Mouse (Mus musculus) liver, embryonic 16.5 days (tissue): Measurements from ENCODE around the gene Usp16. TPM values are rescaled to one million over a fixed set of nuclear protein-coding genes. Genes with fewer than 3 reads are reported as not detected.

ENCODE experiments used
- ATAC-seq: fragments of 200-750 bp; cut with Nextera tagmentation; 2 replicates; pipeline ENCODE4 v1.8.0; 2017; ENCODE audit warnings: low read depth, mild to moderate bottlenecking, moderate number of reproducible peaks, moderate library complexity
- H3K27ac ChIP-seq: fragments of 300-500 bp; sonication (generic); 2 replicates; pipeline ENCODE4 v1.5.1; 2014; ENCODE audit warnings: mild to moderate bottlenecking, low read length
- H3K27me3 ChIP-seq: fragments of 300-500 bp; sonication (generic); 2 replicates; pipeline ENCODE4 v1.6.1; 2014; ENCODE audit warnings: low read depth, low read length, mixed read lengths; ENCODE audit not compliant: control insufficient read depth, insufficient read depth
- H3K36me3 ChIP-seq: fragments of 300-500 bp; sonication (generic); 2 replicates; pipeline ENCODE4 v1.6.1; 2014; ENCODE audit warnings: mild to moderate bottlenecking; ENCODE audit not compliant: control insufficient read depth, insufficient read depth
- H3K4me1 ChIP-seq: fragments of 300-500 bp; sonication (generic); 2 replicates; pipeline ENCODE4 v1.6.1; 2014; ENCODE audit warnings: low read depth, low read length, mixed read lengths; ENCODE audit not compliant: control insufficient read depth
- H3K4me2 ChIP-seq: fragments of 300-500 bp; sonication (generic); 2 replicates; pipeline ENCODE4 v1.6.1; 2014; ENCODE audit warnings: low read depth, low read length, mixed read lengths
- H3K4me3 ChIP-seq: fragments of 300-500 bp; sonication (generic); 2 replicates; pipeline ENCODE4 v1.5.1; 2014; ENCODE audit warnings: low read depth, mild to moderate bottlenecking, low read length
- H3K9ac ChIP-seq: fragments of 300-500 bp; sonication (generic); 2 replicates; pipeline ENCODE4 v1.6.1; 2014; ENCODE audit warnings: low read depth, low read length
- H3K9me3 ChIP-seq: fragments of 300-500 bp; sonication (generic); replicated peaks from 2 replicates; pipeline ENCODE4 v1.6.1; 2016; ENCODE audit warnings: low read length; ENCODE audit not compliant: control insufficient read depth
- WGBS: fragments of 180-500 bp; shearing (Covaris S2); extraction: QIAGEN DNeasy Blood & Tissue Kit; methylation state at CpG from one replicate; pipeline ENCODE4 v1.1.7; 2014; ENCODE audit not compliant: insufficient replicate concordance; 5-methylcytosine and 5-hydroxymethylcytosine counted together
- polyA plus RNA-seq: library from polyadenylated mRNA; unstranded; fragments of >200 nt; fragmentation: Nextera tagmentation; extraction: Ambion mirVana; gene quantifications from 2 replicates; pipeline ENCODE4 v1.2.1, GENCODE M21; 2015

The Usp16 gene
- polyA plus RNA-seq, 1 experiment from 2014 or later: 15.7 TPM

DNA sequence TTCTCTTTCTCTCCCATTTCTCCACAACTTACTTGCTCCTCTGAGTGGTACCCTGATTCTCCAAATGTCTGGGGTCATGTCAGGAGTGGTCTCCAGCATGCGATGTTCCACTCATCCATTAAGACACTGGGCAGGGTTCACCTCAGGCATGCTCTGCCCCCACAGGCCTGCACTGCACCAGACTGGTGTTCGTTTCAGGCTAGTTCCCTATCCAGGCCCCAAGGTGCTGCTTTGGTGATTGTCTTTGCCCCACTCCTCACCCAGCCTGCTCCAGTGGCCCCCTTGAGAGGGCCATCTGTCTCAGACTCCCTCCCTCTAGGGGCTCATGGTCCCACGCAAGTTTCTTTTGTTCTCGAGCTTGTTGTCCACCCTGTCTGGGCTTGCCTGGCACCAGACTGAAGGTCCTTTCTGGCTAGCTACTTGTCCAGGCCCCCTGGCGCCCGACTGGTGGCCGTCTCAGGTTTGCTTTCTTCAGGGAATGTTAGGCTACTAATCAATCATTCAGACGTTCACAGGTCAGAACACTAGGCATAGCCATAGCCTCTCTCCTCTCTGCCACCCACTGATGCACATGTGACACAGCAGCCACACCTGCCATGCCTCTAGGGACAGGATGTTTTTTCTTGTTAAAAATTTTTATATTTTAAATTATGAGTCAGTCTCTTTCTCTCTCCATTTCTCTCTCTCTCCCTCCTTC, 73.2 kb downstream of the Usp16 start:
- Histone ChIP-seq H3K4me1 (no peaks in the 10 kb centered on the region), H3K27ac (no peak overlapping the region), H3K4me2 (no peak overlapping the region), H3K27me3 (no peaks in the 10 kb centered on the region), H3K9me3 (no peaks in the 10 kb centered on the region), H3K36me3 (no peaks in the 10 kb centered on the region), H3K4me3 (no peak overlapping the region), H3K9ac (no peak overlapping the region)
- WGBS: 43% methylated on average over 8 of the region's 8 CpGs
- ATAC-seq: no peak

DNA sequence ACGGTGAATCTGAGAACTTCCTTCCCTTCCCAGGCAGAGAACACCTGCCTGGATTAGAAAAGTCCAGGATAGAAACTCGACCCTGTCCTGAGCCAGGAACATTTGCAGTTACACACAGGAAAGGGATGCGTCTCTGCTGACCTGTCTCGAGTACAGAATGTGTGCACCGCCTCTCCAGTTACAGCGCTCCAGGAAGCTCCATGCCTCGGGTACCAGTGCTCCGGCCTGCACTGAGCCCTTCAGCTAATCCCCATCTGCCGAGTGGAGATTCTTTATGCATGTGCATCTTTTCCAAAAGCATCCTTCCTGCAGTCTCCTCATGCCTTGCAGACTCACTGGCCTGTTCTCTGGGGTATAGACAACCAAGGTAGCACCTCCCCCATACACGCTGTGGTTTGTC, 74.3 kb downstream of the Usp16 start:
- ATAC-seq: no peak
- WGBS: 56% methylated on average over 10 of the region's 10 CpGs

More for the DNA sequence above, 74.3 kb downstream of the Usp16 start:
- Histone ChIP-seq H3K36me3 (no peaks in the 10 kb centered on the region), H3K4me3 (no peak overlapping the region), H3K4me2 (no peak overlapping the region), H3K27me3 (no peaks in the 10 kb centered on the region), H3K27ac (no peak overlapping the region), H3K9ac (no peak overlapping the region), H3K4me1 (no peaks in the 10 kb centered on the region), H3K9me3 (no peaks in the 10 kb centered on the region)

Other genes with a start within 250 kb of the Usp16 start
- 5.2 and 6.2 TPM in 2 replicates for gene N6amt1, start 100.5 kb upstream of the Usp16 start, polyA plus RNA-seq
- gene Ltn1, start 22.1 kb upstream of the Usp16 start, polyA plus RNA-seq: 10.4 and 10.5 TPM in 2 replicates
- 3.6 and 4.1 TPM in 2 replicates for gene Rwdd2b, start 14.1 kb upstream of the Usp16 start, polyA plus RNA-seq
- gene Cct8, start 41.2 kb downstream of the Usp16 start, polyA plus RNA-seq: 185 and 211 TPM in 2 replicates
- 0.09 TPM in 1 of 2 replicates, not detected in the other for gene Map3k7cl, start 98.6 kb downstream of the Usp16 start, polyA plus RNA-seq
- gene Bach1, start 244.2 kb downstream of the Usp16 start, polyA plus RNA-seq: 5.8 and 6.6 TPM in 2 replicates